Mouse (Mus musculus): ENCODE data around the gene Ankrd33.

DNA sequence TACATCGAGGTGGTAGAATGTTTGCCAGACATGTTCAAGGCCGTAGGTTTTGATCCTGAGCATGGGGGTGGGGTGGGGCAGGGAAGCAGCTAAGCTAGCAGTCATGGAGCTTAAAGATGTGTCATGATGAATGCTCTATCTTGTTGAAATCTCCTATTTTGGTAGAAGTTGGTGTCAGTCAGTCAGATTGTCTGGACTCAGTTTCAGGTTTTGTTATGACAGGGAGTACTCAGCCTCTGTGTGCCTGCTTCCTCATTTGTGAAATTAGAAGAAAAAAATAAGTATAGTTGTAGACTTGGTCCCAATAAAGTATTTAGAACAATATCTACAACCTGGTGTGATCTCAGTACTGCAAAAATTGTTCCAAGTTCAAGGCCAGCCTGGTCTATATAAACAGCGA lies 23.1 kb downstream of the Ankrd33 start:
- TF ChIP-seq POLR2A (IDR thresholded peaks at IDR 0.05; ENCODE audit: borderline replicate concordance, low read depth, low read length) (no peak), CTCF (IDR thresholded peaks at IDR 0.05; ENCODE audit: low read depth, low read length) (no peak)
